Mouse (Mus musculus) forebrain, postnatal 0 days (tissue): ENCODE measurements around the gene Snap91. TPM values are rescaled to one million over a fixed set of nuclear protein-coding genes. Genes with fewer than 3 reads are reported as not detected.

Source experiments
- ATAC-seq: fragments of 200-750 bp; cut with Nextera tagmentation; 2 replicates; pipeline ENCODE4 v1.8.0; 2017; ENCODE audit warnings: mild to moderate bottlenecking, moderate library complexity
- DNase-seq: peaks from one replicate; pipeline ENCODE4 v3.0.0-alpha.2; 2015
- H3K27ac ChIP-seq: fragments of 300-500 bp; sonication (generic); 2 replicates; pipeline ENCODE4 v1.5.1; 2014; ENCODE audit warnings: low read depth, mild to moderate bottlenecking, antibody characterized with exemption, low read length, moderate library complexity, mixed read lengths
- H3K27me3 ChIP-seq: fragments of 300-500 bp; sonication (generic); 2 replicates; pipeline ENCODE4 v1.6.1; 2014; ENCODE audit warnings: mild to moderate bottlenecking, low read length, mixed read lengths; ENCODE audit not compliant: insufficient read depth
- H3K36me3 ChIP-seq: fragments of 300-500 bp; sonication (generic); 2 replicates; pipeline ENCODE4 v1.6.1; 2014; ENCODE audit warnings: mild to moderate bottlenecking, moderate library complexity; ENCODE audit not compliant: insufficient read depth
- H3K4me1 ChIP-seq: fragments of 300-500 bp; sonication (generic); 2 replicates; pipeline ENCODE4 v1.6.1; 2014; ENCODE audit warnings: antibody characterized with exemption; ENCODE audit not compliant: insufficient read depth
- H3K4me2 ChIP-seq: fragments of 300-500 bp; sonication (generic); 2 replicates; pipeline ENCODE4 v1.6.1; 2014; ENCODE audit warnings: low read depth, mild to moderate bottlenecking, moderate library complexity
- H3K4me3 ChIP-seq: fragments of 300-500 bp; sonication (generic); 2 replicates; pipeline ENCODE4 v1.5.1; 2014; ENCODE audit warnings: low read depth, low read length, mixed read lengths
- H3K9ac ChIP-seq: fragments of 300-500 bp; sonication (generic); 2 replicates; pipeline ENCODE4 v1.6.1; 2014; ENCODE audit warnings: mild to moderate bottlenecking
- H3K9me3 ChIP-seq: fragments of 300-500 bp; sonication (generic); 2 replicates; pipeline ENCODE4 v1.6.1; 2016; ENCODE audit warnings: low read length
- CTCF ChIP-seq: sonication (generic); IDR thresholded peaks from 2 replicates; pipeline ENCODE4 v1.5.1; 2016; ENCODE audit warnings: antibody characterized with exemption, control low read depth, low read depth
- WGBS: fragments of 180-500 bp; shearing (Covaris S2); extraction: QIAGEN DNeasy Blood & Tissue Kit; methylation state at CpG from one replicate; pipeline ENCODE4 v1.1.7; 2014; 5-methylcytosine and 5-hydroxymethylcytosine counted together
- polyA plus RNA-seq: library from polyadenylated mRNA; unstranded; fragments of >200 nt; fragmentation: Nextera tagmentation; extraction: Ambion mirVana; gene quantifications from 2 replicates; pipeline ENCODE4 v1.2.1, GENCODE M21; 2015
- total RNA-seq: library from RNA; depleted of rRNA; stranded (reverse); fragments of >200 nt; gene quantifications from 2 replicates; pipeline ENCODE4 v1.2.3, GENCODE M21; 2014

Snap91 gene
- total and polyA plus RNA-seq, 2 experiments from 2014 or later: 140 to 166 TPM

GRCm38 (mm10) chr9:86851689-86852088 lies 28.8 kb downstream of the Snap91 start:
- TF ChIP-seq CTCF: no peak
- no peak for ATAC-seq
- Histone ChIP-seq H3K36me3 (no peaks in the 10 kb centered on the region), H3K4me1 (no peaks in the 10 kb centered on the region), H3K27me3 (no peaks in the 10 kb centered on the region), H3K4me2 (no peak overlapping the region), H3K4me3 (no peak overlapping the region), H3K27ac (no peak overlapping the region), H3K9ac (no peak overlapping the region), H3K9me3 (no peaks in the 10 kb centered on the region)
- DNase-seq: no peak
- WGBS: 85% methylated on average over 5 of the region's 5 CpGs

DNA sequence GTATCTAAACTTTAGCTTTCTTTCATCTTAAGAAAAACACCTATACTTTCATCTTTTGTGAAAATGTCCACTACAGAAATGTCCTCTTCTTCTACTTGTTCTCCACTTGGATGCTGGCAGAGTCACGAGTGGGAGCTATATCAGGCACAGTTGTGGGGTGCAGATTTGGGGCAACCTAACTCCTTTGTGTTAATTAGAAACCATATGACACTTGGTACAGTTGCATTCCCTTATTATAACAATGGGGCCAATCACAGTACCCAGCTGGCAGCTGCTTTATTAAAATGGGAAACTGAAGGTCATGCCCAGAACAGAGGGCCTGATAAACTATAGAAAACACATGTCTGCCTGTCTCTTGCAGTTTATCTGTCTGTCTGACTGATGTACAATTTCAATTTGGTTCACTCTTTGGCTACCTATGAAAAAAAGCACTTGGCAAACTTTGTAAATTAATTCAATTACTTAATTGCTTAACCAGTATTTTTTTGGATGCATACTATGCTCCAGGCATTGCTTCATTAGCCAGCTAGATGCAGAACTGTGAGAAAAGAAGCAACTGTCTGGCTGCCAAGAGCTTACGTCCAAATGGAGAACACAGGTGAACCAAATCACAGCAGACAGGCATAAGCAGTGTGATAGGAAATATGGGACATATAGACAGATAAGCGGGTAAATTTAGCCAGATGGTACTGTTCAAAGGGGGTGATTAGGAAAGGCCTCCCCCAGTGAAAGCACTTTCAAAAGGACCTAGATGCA lies 29.8 kb downstream of the Snap91 start:
- H3K4me2 ChIP-seq: no peak overlapping the region
- ATAC-seq (no peak; the same call in 1 of the 2 replicates), DNase-seq (no peak)
- H3K4me3 ChIP-seq: no peak overlapping the region
- H3K27ac ChIP-seq: no peak overlapping the region
- H3K9ac ChIP-seq: no peak overlapping the region
- no peaks in the 10 kb centered on the region for H3K27me3 ChIP-seq
- no peaks in the 10 kb centered on the region for H3K9me3 ChIP-seq
- no peaks in the 10 kb centered on the region for H3K4me1 ChIP-seq
- H3K36me3 ChIP-seq: no peaks in the 10 kb centered on the region
- WGBS: 39% methylated on average over 3 of the region's 3 CpGs
- TF ChIP-seq CTCF: no peak

GRCm38 (mm10) chr9:86843747-86844353 lies 36.6 kb downstream of the Snap91 start:
- WGBS: 86% methylated on average over 5 of the region's 5 CpGs
- H3K9ac ChIP-seq: no peak overlapping the region
- TF ChIP-seq CTCF: no peak
- H3K27ac ChIP-seq: no peak overlapping the region
- H3K4me3 ChIP-seq: no peak overlapping the region
- no peak for ATAC-seq
- H3K4me1 ChIP-seq: no peaks in the 10 kb centered on the region
- H3K4me2 ChIP-seq: no peak overlapping the region
- H3K9me3 ChIP-seq: no peaks in the 10 kb centered on the region
- DNase-seq: no peak
- H3K36me3 ChIP-seq: no peaks in the 10 kb centered on the region
- H3K27me3 ChIP-seq: no peaks in the 10 kb centered on the region

- Histone ChIP-seq H3K4me3 (no peak overlapping the region), H3K27ac (no peak overlapping the region), H3K9me3 (no peaks in the 10 kb centered on the region), H3K9ac (no peak overlapping the region), H3K4me1 (no peaks in the 10 kb centered on the region), H3K4me2 (no peak overlapping the region), H3K27me3 (no peaks in the 10 kb centered on the region), H3K36me3 (peaks cover 57% of the 10 kb centered on the region)
- DNase-seq (no peak), ATAC-seq (peak; percentile 38; the same call in 1 of the 2 replicates)
- TF ChIP-seq CTCF: no peak
- 63% methylated on average over 2 of the region's 2 CpGs for WGBS
Measured at GRCm38 (mm10) chr9:86829792-86830191, 50.7 kb downstream of the Snap91 start.

- Histone ChIP-seq H3K9ac (no peak overlapping the region), H3K27me3 (no peaks in the 10 kb centered on the region), H3K27ac (no peak overlapping the region), H3K9me3 (no peaks in the 10 kb centered on the region), H3K36me3 (peaks cover 54% of the 10 kb centered on the region), H3K4me1 (no peaks in the 10 kb centered on the region), H3K4me3 (no peak overlapping the region), H3K4me2 (no peak overlapping the region)
- 28% methylated on average over 8 of the region's 8 CpGs for WGBS
- ATAC-seq: no peak
- no peak for TF ChIP-seq CTCF
- no peak for DNase-seq
Measured at GRCm38 (mm10) chr9:86829034-86829433, 51.4 kb downstream of the Snap91 start.

DNA sequence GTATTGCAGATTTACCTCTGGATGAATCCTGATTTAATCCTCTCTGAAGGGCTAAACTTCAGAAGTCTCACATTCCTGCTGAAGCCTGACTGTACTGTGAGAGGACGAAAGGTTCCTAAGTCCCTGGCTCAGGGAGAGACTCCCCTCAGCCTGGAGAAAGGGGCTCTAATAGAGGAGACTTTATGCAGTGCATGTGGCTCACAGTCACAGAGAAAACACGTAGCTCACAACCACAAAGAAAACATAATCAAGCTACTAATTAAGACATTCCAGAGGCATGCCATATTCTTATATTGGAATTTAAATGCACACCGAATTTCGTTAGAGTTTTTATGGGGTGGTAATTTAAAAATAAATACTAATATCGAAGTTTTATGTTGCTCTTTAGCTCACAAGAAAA lies 61.1 kb downstream of the Snap91 start:
- no peak for TF ChIP-seq CTCF
- Histone ChIP-seq H3K9me3 (no peaks in the 10 kb centered on the region), H3K4me2 (no peak overlapping the region), H3K36me3 (peaks cover 28% of the 10 kb centered on the region), H3K4me1 (no peaks in the 10 kb centered on the region), H3K27ac (no peak overlapping the region), H3K27me3 (no peaks in the 10 kb centered on the region), H3K4me3 (no peak overlapping the region), H3K9ac (no peak overlapping the region)
- DNase-seq (no peak), ATAC-seq (no peak)
- 55% methylated on average over 5 of the region's 5 CpGs for WGBS

DNA sequence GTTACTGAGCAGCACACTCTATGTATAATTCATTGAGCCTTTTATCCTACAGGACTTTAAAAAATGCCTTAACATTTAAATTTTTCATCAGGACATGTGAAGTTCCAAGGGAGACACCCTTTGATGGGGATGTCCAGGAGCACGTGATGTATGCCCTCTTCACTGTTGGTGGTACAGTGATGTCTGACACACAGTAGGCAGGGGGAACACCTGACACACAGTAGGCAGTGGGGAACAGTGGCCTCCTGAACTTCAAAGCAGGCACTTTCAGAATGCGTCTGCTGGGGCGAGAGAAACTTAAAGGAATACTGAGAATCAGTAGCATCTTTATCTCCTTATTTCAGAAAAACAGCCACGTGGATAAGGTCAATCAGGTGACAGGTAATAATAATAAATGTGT lies 62.8 kb downstream of the Snap91 start:
- Histone ChIP-seq H3K27me3 (no peaks in the 10 kb centered on the region), H3K4me2 (no peak overlapping the region), H3K27ac (no peak overlapping the region), H3K4me1 (no peaks in the 10 kb centered on the region), H3K9ac (no peak overlapping the region), H3K9me3 (no peaks in the 10 kb centered on the region), H3K4me3 (no peak overlapping the region), H3K36me3 (peaks cover 22% of the 10 kb centered on the region)
- TF ChIP-seq CTCF: no peak
- 75% methylated on average over 4 of the region's 4 CpGs for WGBS
- ATAC-seq (no peak), DNase-seq (no peak)
